Mouse (Mus musculus): ENCODE results near the gene Ly6g6d. TPM values are rescaled to one million over a fixed set of nuclear protein-coding genes. Genes with fewer than 3 reads are reported as not detected.

Ly6g6d gene
- polyA plus RNA-seq, 1 experiment: 79.9 TPM

DNA sequence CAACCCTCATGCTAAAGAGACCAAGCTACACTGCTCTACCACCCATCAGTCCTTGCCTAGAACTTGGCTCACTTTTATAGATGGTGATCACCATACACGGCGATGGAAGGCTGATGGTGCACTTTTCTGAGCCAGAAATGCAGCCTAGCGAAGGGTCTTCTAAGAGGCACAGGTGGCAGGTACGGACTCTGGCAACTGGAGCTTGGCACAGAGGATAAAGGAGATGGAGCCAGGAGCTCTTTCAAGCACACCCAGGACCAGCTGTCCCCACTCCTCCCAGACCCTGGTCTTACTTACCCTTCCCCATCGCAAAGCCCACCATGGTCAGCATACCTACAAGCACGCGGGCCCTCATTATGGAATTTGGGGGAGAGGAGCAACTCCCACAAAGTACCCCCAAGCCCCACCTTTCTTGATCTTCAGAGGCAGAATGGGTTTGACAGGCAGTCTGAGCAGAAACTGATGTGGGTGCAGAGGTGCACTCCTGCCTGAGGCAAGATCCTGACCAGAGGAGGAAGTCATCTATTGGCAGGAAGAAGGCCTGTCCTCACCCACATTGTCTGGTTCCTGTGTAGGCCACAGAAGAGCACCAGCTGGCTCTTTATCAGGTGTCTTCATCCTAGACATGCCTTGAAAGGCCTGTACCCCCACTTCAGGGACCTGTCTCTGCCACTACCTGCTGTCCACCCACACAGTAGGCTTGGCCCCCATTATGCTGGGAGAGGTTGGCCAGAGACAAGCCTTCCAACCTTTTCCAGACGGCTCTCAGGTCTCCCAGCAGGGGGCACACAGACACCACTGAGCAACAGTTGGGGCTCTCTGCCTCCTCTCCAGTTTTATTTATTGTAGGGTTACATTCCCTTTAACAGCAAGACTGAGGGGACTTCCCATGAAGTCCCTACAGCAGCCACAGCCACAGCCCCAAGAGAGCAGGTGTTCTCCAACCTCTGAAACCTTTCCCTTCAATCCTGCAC is 37.5 kb upstream of the Ly6g6d start, which contains the start of gene Ly6g5b:
Gene Ly6g5b (minus strand): TSS at position 383 of the 974 bp plus-strand sequence.
- H3K36me3 ChIP-seq (replicated peaks; ENCODE audit: low read length): peaks cover 59% of the 10 kb centered on the region
- no peaks in the 10 kb centered on the region for H3K9me3 ChIP-seq
- H3K4me1 ChIP-seq: peaks cover 72% of the 10 kb centered on the region
- peaks cover 26% of the 10 kb centered on the region for H3K27me3 ChIP-seq (replicated peaks)
- H3K4me3 ChIP-seq (replicated peaks): peak within 1 kb of the TSS; percentile 11
- TF ChIP-seq GATA1 (IDR thresholded peaks at IDR 0.05; ENCODE audit: borderline replicate concordance, low read length) (no peak), FLI1 (IDR thresholded peaks at IDR 0.05; ENCODE audit: low read length) (no peak)

DNA sequence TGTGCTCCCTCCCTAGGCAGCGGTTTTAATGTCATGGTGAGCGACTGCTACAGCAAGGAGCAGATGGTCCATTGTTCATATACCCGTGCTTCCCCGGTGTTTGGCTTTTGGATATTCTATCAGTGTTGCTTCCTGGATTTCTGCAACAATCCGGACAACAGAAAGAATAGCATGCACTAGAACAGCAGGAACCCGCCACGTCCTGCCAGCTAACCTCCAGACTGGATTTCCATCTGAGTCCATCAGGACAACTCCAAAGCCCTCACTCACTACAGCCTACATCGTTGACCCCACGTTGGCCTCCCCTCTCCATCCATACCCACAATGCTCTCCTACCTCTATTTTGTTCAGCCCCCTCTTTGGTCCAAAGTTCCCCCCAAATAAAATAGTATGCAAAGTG is 33.9 kb upstream of the Ly6g6d start:
- Histone ChIP-seq H3K36me3 (replicated peaks; ENCODE audit: low read length) (peaks cover 29% of the 10 kb centered on the region), H3K9me3 (no peaks in the 10 kb centered on the region), H3K4me1 (peaks cover 54% of the 10 kb centered on the region), H3K4me3 (replicated peaks) (no peak overlapping the region), H3K27me3 (replicated peaks) (peaks cover 31% of the 10 kb centered on the region)
- no peak for TF ChIP-seq GATA1 (IDR thresholded peaks at IDR 0.05; ENCODE audit: borderline replicate concordance, low read length)
- no peak for TF ChIP-seq FLI1 (IDR thresholded peaks at IDR 0.05; ENCODE audit: low read length)

DNA sequence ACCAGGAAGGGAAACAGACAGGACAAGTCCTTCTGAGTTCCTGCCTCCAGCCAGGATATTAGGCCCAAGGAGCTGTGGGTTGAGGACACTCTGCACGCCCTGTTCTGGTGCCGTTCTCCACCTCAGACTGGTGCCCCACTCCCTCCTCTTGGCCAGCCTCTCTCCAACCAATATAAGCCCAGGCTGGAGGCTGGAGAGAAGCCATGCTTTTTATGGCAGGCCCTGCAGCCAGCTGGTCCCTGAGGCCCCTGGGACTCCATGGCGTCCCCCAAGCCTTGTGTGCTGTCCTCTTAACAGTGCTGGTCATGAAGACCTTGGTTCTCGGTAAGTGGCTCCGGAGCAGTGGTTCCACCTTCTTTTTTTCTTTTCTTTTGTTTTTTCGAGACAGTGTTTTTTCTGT is 30.2 kb upstream of the Ly6g6d start, which contains the start of gene Ly6g5c:
Gene Ly6g5c (plus strand): TSS at position 183 of the 400 bp plus-strand sequence.
- Histone ChIP-seq H3K4me1 (peaks cover 55% of the 10 kb centered on the region), H3K9me3 (no peaks in the 10 kb centered on the region), H3K36me3 (replicated peaks; ENCODE audit: low read length) (peaks cover 20% of the 10 kb centered on the region), H3K4me3 (replicated peaks) (no peak within 1 kb of the TSS), H3K27me3 (replicated peaks) (peaks cover 31% of the 10 kb centered on the region)
- TF ChIP-seq GATA1 (IDR thresholded peaks at IDR 0.05; ENCODE audit: borderline replicate concordance, low read length): no peak
- no peak for TF ChIP-seq FLI1 (IDR thresholded peaks at IDR 0.05; ENCODE audit: low read length)

DNA sequence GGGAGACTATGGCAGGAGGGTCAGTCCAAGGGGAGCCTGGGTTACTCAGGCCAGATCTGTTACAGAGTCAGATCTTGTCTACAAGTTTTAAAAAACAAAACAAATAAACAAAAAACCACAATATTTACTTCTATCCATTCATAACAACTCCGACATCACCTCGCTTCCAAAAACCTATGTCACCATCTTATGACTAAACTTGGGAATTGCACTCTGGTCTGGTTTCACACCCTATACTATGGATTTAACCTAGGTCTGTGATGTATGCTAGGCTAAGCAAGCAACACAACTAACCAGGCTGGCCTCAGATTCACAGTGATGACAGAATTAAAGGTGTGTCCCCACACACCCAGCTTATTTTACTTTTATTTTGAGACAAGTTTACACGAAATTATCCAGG is 28.7 kb upstream of the Ly6g6d start:
- TF ChIP-seq FLI1 (IDR thresholded peaks at IDR 0.05; ENCODE audit: low read length) (no peak), GATA1 (IDR thresholded peaks at IDR 0.05; ENCODE audit: borderline replicate concordance, low read length) (no peak)
- H3K27me3 ChIP-seq (replicated peaks): peaks cover 16% of the 10 kb centered on the region
- H3K4me3 ChIP-seq (replicated peaks): no peak overlapping the region
- no peaks in the 10 kb centered on the region for H3K9me3 ChIP-seq
- peaks cover 58% of the 10 kb centered on the region for H3K4me1 ChIP-seq
- H3K36me3 ChIP-seq (replicated peaks; ENCODE audit: low read length): peaks cover 36% of the 10 kb centered on the region

DNA sequence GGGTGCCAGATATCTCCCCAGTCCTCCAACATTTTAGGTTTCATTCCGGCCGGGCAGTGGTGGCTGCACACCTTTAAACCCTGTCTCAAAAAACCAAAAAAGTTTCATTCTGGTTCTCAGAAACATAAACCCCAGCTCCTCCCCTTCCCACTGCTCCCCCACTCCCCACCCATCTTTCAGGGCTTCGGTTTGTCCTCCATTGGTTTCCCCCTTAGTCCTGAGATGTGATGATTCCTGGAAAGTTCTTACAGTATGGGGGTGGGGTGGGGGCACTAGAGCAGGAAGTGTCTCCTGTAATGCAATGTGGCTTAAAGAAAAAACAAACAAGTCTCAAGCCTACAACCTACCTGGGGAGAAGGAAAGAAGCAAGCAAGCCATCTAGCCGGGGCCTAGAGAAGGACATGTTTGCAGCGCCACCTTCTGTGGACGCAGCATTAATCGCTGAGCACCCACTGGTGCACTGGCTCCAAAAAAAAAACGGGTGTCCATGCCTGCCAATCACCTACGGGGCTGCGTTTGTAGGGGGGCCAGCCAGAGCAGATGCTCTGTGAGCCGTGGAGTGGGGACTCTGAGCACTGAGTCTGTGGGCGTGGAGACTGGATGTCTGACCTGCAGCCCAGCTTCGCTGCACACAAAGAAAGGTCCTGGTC is 28.0 kb upstream of the Ly6g6d start:
- peaks cover 10% of the 10 kb centered on the region for H3K27me3 ChIP-seq (replicated peaks)
- H3K9me3 ChIP-seq: no peaks in the 10 kb centered on the region
- H3K36me3 ChIP-seq (replicated peaks; ENCODE audit: low read length): peaks cover 42% of the 10 kb centered on the region
- TF ChIP-seq GATA1 (IDR thresholded peaks at IDR 0.05; ENCODE audit: borderline replicate concordance, low read length) (no peak), FLI1 (IDR thresholded peaks at IDR 0.05; ENCODE audit: low read length) (no peak)
- peak overlapping the region; percentile 51 for H3K4me3 ChIP-seq (replicated peaks)
- peaks cover 61% of the 10 kb centered on the region for H3K4me1 ChIP-seq

DNA sequence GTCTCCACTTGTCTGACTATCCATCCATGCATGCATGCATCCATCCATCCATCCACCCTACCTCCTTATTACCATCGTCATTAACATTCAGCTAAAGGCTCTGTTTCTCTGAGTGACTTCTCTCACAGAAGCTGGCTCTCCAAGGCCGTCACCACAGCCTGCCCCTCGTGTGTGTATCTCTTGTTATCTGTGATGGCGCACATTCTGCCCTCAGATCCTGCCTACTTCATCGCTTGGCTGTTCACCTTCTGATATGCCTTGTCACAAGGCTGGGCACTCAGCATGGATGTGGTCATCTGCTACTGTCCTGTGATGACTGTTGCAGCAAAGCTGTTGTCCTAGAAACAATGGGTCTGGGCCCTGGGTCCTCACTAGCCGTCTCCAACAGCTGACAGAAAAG is 26.9 kb upstream of the Ly6g6d start:
- Histone ChIP-seq H3K4me3 (replicated peaks) (peak overlapping the region; percentile 65), H3K9me3 (no peaks in the 10 kb centered on the region), H3K36me3 (replicated peaks; ENCODE audit: low read length) (peaks cover 53% of the 10 kb centered on the region), H3K4me1 (peaks cover 67% of the 10 kb centered on the region), H3K27me3 (replicated peaks) (peaks cover 5% of the 10 kb centered on the region)
- TF ChIP-seq GATA1 (IDR thresholded peaks at IDR 0.05; ENCODE audit: borderline replicate concordance, low read length) (no peak), FLI1 (IDR thresholded peaks at IDR 0.05; ENCODE audit: low read length) (no peak)

DNA sequence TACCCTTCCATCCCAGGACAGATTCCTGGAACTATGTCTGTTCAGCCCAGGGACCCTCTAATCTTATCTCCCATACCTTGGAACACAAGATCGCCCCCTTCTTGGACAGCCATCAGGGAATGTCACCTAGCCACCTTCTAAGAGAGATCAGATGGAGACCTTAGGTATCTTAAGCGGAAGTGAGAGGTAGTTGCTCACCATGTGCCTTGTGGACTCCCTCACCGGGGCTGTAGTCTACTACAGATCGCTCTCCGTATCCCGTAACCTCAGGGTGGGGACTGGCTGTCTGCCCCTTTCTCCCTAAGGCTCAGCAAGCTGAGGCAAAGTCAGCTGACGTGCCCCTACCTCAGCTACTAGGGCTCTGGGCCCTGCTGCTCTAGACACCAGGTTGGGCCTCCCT is 26.2 kb upstream of the Ly6g6d start:
- H3K4me3 ChIP-seq (replicated peaks): no peak overlapping the region

DNA sequence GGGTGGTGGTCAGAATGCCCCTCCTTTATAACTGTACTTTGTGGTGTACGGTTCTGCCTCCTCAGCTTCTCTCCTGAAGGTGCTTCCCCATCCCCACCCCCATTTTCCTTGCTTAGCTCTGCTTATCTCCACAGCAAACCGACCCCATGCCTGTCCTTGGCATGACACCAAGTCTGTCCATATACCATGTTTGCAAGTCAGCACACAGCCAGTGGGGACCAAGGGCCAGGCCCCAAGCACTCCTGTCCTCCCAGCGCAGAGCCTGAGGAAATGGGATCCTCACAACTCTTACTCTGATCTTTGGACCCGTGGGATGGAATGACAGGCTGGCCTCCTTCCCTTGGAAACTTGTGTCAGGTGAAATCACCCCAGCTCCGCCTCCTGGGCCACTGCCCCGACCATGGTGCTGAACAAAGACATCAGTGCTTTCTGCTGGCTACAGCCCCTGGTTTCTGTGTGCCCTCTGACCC is 25.4 kb upstream of the Ly6g6d start:
- no peak for TF ChIP-seq FLI1 (IDR thresholded peaks at IDR 0.05; ENCODE audit: low read length)
- TF ChIP-seq GATA1 (IDR thresholded peaks at IDR 0.05; ENCODE audit: borderline replicate concordance, low read length): no peak
- Histone ChIP-seq H3K4me1 (peaks cover 78% of the 10 kb centered on the region), H3K4me3 (replicated peaks) (no peak overlapping the region), H3K9me3 (no peaks in the 10 kb centered on the region), H3K36me3 (replicated peaks; ENCODE audit: low read length) (peaks cover 68% of the 10 kb centered on the region), H3K27me3 (replicated peaks) (no peaks in the 10 kb centered on the region)

More for the DNA sequence above, 26.2 kb upstream of the Ly6g6d start:
- no peak for TF ChIP-seq GATA1 (IDR thresholded peaks at IDR 0.05; ENCODE audit: borderline replicate concordance, low read length)
- no peak for TF ChIP-seq FLI1 (IDR thresholded peaks at IDR 0.05; ENCODE audit: low read length)
- H3K27me3 ChIP-seq (replicated peaks): peaks cover 3% of the 10 kb centered on the region
- H3K4me1 ChIP-seq: peaks cover 74% of the 10 kb centered on the region
- H3K9me3 ChIP-seq: no peaks in the 10 kb centered on the region
- H3K36me3 ChIP-seq (replicated peaks; ENCODE audit: low read length): peaks cover 60% of the 10 kb centered on the region

DNA sequence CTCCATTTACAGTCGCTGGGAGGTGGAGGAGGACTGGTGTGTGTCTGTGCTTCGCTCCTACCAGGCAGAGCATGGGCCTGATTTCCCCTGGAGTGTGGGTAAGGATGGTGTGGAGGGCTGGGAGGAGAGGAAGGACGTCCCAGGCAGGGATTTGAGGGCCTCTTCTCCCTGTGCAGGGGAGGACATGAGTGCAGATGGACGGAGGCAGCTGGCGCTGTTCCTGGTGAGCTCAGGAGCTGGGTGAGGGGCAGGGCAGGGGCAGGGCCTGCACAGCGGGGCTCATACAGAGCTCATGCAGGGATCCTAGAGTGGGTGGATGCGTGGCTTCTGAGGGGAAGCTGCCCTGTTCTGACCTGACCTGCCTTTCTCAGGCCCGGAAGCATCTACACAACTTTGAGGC is 24.4 kb upstream of the Ly6g6d start:
- Histone ChIP-seq H3K27me3 (replicated peaks) (no peaks in the 10 kb centered on the region), H3K36me3 (replicated peaks; ENCODE audit: low read length) (peaks cover 78% of the 10 kb centered on the region), H3K9me3 (no peaks in the 10 kb centered on the region), H3K4me3 (replicated peaks) (peak overlapping the region; percentile 38), H3K4me1 (peaks cover 81% of the 10 kb centered on the region)
- TF ChIP-seq FLI1 (IDR thresholded peaks at IDR 0.05; ENCODE audit: low read length) (no peak), GATA1 (IDR thresholded peaks at IDR 0.05; ENCODE audit: borderline replicate concordance, low read length) (no peak)

Measured in megakaryocyte, embryonic 14.5 days (primary cell).